Mouse (Mus musculus): Measurements from ENCODE around the gene Ppme1. TPM values are rescaled to one million over a fixed set of nuclear protein-coding genes. Genes with fewer than 3 reads are reported as not detected.

The Ppme1 gene
- polyA plus RNA-seq, 1 experiment from 2014 or later: 170 TPM

GRCm38 (mm10) chr7:100317534-100317933 lies 54.6 kb downstream of the Ppme1 start:
- no peaks in the 10 kb centered on the region for H3K4me1 ChIP-seq (replicated peaks)
- no peak overlapping the region for H3K27ac ChIP-seq (replicated peaks)
- no peak overlapping the region for H3K4me3 ChIP-seq
- no peaks in the 10 kb centered on the region for H3K36me3 ChIP-seq
- no peak overlapping the region for H3K4me2 ChIP-seq
- H3K9me3 ChIP-seq: no peaks in the 10 kb centered on the region
- no peaks in the 10 kb centered on the region for H3K27me3 ChIP-seq
- no peak for ATAC-seq (ENCODE audit: low FRiP score, low read depth)
- 97% methylated on average over 5 of the region's 5 CpGs for WGBS
- no peak overlapping the region for H3K9ac ChIP-seq

- Histone ChIP-seq H3K36me3 (no peaks in the 10 kb centered on the region), H3K27me3 (no peaks in the 10 kb centered on the region), H3K4me1 (replicated peaks) (no peaks in the 10 kb centered on the region), H3K4me2 (no peak overlapping the region), H3K9ac (no peak overlapping the region), H3K9me3 (no peaks in the 10 kb centered on the region), H3K27ac (replicated peaks) (no peak overlapping the region), H3K4me3 (no peak overlapping the region)
- no peak for ATAC-seq (ENCODE audit: low FRiP score, low read depth)
- WGBS: 96% methylated on average over 8 of the region's 8 CpGs
These were observed 55.2 kb downstream of the Ppme1 start for GRCm38 (mm10) chr7:100316924-100317323.

GRCm38 (mm10) chr7:100312716-100313115 lies 59.4 kb downstream of the Ppme1 start:
- Histone ChIP-seq H3K27ac (replicated peaks) (no peak overlapping the region), H3K9ac (no peak overlapping the region), H3K27me3 (no peaks in the 10 kb centered on the region), H3K36me3 (no peaks in the 10 kb centered on the region), H3K4me2 (no peak overlapping the region), H3K4me3 (no peak overlapping the region), H3K4me1 (replicated peaks) (peaks cover 34% of the 10 kb centered on the region), H3K9me3 (no peaks in the 10 kb centered on the region)
- 91% methylated on average over 4 of the region's 4 CpGs for WGBS
- no peak for ATAC-seq (ENCODE audit: low FRiP score, low read depth)

DNA sequence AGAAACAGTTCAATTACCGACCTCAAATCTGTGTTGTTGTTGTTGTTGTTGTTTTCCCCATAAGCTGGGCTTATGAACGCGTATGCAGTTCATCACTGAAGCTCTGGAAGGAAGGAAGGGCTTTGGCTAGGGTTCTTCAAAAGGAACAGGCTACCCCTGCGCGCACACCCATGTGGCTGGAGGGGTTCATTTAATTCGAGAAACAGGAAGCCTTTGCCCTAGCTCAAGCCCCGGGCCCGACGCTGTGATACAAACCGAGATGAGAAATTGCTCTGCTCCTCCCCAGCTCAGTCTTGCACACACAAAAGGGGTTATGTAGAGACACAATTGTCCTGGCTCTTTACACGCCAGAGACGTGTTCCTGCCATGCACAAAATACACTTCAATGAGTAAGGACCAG lies 61.8 kb downstream of the Ppme1 start:
- peaks cover 42% of the 10 kb centered on the region for H3K4me1 ChIP-seq (replicated peaks)
- H3K9ac ChIP-seq: no peak overlapping the region
- no peak overlapping the region for H3K4me2 ChIP-seq
- peak overlapping the region; percentile 73 for H3K27ac ChIP-seq (replicated peaks)
- 66% methylated on average over 12 of the region's 12 CpGs for WGBS
- H3K36me3 ChIP-seq: no peaks in the 10 kb centered on the region
- H3K4me3 ChIP-seq: no peak overlapping the region
- no peak for ATAC-seq (ENCODE audit: low FRiP score, low read depth)
- H3K9me3 ChIP-seq: no peaks in the 10 kb centered on the region
- no peaks in the 10 kb centered on the region for H3K27me3 ChIP-seq

GRCm38 (mm10) chr7:100309679-100310078 lies 62.4 kb downstream of the Ppme1 start:
- no peak for ATAC-seq (ENCODE audit: low FRiP score, low read depth)
- H3K4me3 ChIP-seq: no peak overlapping the region
- H3K9me3 ChIP-seq: no peaks in the 10 kb centered on the region
- no peak overlapping the region for H3K9ac ChIP-seq
- peaks cover 42% of the 10 kb centered on the region for H3K4me1 ChIP-seq (replicated peaks)
- H3K4me2 ChIP-seq: no peak overlapping the region
- peak overlapping the region; percentile 73 for H3K27ac ChIP-seq (replicated peaks)
- H3K27me3 ChIP-seq: no peaks in the 10 kb centered on the region
- WGBS: 29% methylated on average over 6 of the region's 6 CpGs
- H3K36me3 ChIP-seq: no peaks in the 10 kb centered on the region

GRCm38 (mm10) chr7:100309216-100309615 lies 62.9 kb downstream of the Ppme1 start:
- no peak overlapping the region for H3K4me3 ChIP-seq
- H3K9ac ChIP-seq: no peak overlapping the region
- no peaks in the 10 kb centered on the region for H3K27me3 ChIP-seq
- H3K9me3 ChIP-seq: no peaks in the 10 kb centered on the region
- ATAC-seq (ENCODE audit: low FRiP score, low read depth): 0 out of 2 replicates have a peak, but pooled peaks have one; percentile 29
- 29% methylated on average over 1 of the region's 1 CpGs for WGBS
- peak overlapping the region; percentile 73 for H3K27ac ChIP-seq (replicated peaks)
- H3K4me2 ChIP-seq: no peak overlapping the region
- peaks cover 42% of the 10 kb centered on the region for H3K4me1 ChIP-seq (replicated peaks)
- H3K36me3 ChIP-seq: no peaks in the 10 kb centered on the region

GRCm38 (mm10) chr7:100307872-100308653 lies 64.0 kb downstream of the Ppme1 start:
- no peaks in the 10 kb centered on the region for H3K36me3 ChIP-seq
- 42% methylated on average over 6 of the region's 6 CpGs for WGBS
- H3K4me2 ChIP-seq: no peak overlapping the region
- H3K27me3 ChIP-seq: no peaks in the 10 kb centered on the region
- H3K27ac ChIP-seq (replicated peaks): peak overlapping the region; percentile 80
- no peaks in the 10 kb centered on the region for H3K9me3 ChIP-seq
- H3K9ac ChIP-seq: no peak overlapping the region
- peaks cover 42% of the 10 kb centered on the region for H3K4me1 ChIP-seq (replicated peaks)
- peak; percentile 90 for ATAC-seq (ENCODE audit: low FRiP score, low read depth)
- no peak overlapping the region for H3K4me3 ChIP-seq

GRCm38 (mm10) chr7:100305894-100306293 lies 66.2 kb downstream of the Ppme1 start:
- H3K9ac ChIP-seq: no peak overlapping the region
- peaks cover 39% of the 10 kb centered on the region for H3K4me1 ChIP-seq (replicated peaks)
- no peak for ATAC-seq (ENCODE audit: low FRiP score, low read depth)
- no peak overlapping the region for H3K4me2 ChIP-seq
- H3K36me3 ChIP-seq: no peaks in the 10 kb centered on the region
- no peak overlapping the region for H3K27ac ChIP-seq (replicated peaks)
- no peaks in the 10 kb centered on the region for H3K27me3 ChIP-seq
- 94% methylated on average over 9 of the region's 9 CpGs for WGBS
- no peak overlapping the region for H3K4me3 ChIP-seq
- no peaks in the 10 kb centered on the region for H3K9me3 ChIP-seq

- no peaks in the 10 kb centered on the region for H3K9me3 ChIP-seq
- peaks cover 4% of the 10 kb centered on the region for H3K4me1 ChIP-seq (replicated peaks)
- H3K4me3 ChIP-seq: no peak overlapping the region
- WGBS: 66% methylated on average over 4 of the region's 4 CpGs
- H3K9ac ChIP-seq: no peak overlapping the region
- no peak overlapping the region for H3K4me2 ChIP-seq
- H3K27me3 ChIP-seq: no peaks in the 10 kb centered on the region
- H3K36me3 ChIP-seq: no peaks in the 10 kb centered on the region
- no peak for ATAC-seq (ENCODE audit: low FRiP score, low read depth)
- no peak overlapping the region for H3K27ac ChIP-seq (replicated peaks)
These were observed 69.8 kb downstream of the Ppme1 start for GRCm38 (mm10) chr7:100302316-100302715.

- ATAC-seq (ENCODE audit: low FRiP score, low read depth): no peak
- Histone ChIP-seq H3K36me3 (no peaks in the 10 kb centered on the region), H3K4me1 (replicated peaks) (no peaks in the 10 kb centered on the region), H3K4me2 (no peak overlapping the region), H3K9me3 (no peaks in the 10 kb centered on the region), H3K9ac (no peak overlapping the region), H3K4me3 (no peak overlapping the region), H3K27me3 (no peaks in the 10 kb centered on the region), H3K27ac (replicated peaks) (no peak overlapping the region)
- 81% methylated on average over 3 of the region's 3 CpGs for WGBS
These were observed 70.7 kb downstream of the Ppme1 start for GRCm38 (mm10) chr7:100301390-100301789.

DNA sequence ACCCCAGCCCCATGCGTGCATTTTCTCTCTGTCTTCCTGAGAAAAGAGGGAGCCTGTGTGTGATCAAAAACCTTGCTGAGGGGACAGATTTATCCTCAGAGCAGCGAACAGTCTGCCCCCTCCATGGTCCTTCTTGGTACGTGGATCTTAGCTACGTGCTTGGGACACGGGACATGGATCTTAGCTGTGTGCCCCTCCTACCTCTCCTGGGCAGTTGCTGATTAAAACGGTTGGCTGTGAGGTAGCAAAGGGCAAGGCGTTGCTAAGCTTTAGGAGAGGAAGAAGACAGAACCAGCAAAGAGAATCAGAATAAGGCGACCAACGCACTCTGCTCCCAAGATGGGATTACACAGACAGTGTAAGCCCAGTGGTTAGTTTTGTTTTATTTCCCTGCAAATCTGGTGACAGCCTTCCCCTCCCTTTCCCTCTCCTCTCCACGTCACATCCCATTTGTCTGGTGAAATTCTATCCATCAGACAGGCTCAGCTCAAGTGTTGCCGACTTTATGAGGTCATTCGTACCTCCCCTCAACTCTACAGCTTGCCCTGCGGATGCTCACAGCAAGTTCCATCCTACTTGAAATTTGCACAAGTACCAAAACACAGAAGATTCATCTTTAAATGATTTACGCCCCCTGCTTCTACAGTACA lies 73.1 kb downstream of the Ppme1 start:
- Histone ChIP-seq H3K27me3 (no peaks in the 10 kb centered on the region), H3K36me3 (no peaks in the 10 kb centered on the region), H3K4me3 (no peak overlapping the region), H3K9me3 (no peaks in the 10 kb centered on the region), H3K4me1 (replicated peaks) (peaks cover 4% of the 10 kb centered on the region; the same call in 1 of the 2 replicates), H3K4me2 (no peak overlapping the region), H3K9ac (no peak overlapping the region), H3K27ac (replicated peaks) (no peak overlapping the region)
- no peak for ATAC-seq (ENCODE audit: low FRiP score, low read depth)
- 80% methylated on average over 14 of the region's 14 CpGs for WGBS

DNA sequence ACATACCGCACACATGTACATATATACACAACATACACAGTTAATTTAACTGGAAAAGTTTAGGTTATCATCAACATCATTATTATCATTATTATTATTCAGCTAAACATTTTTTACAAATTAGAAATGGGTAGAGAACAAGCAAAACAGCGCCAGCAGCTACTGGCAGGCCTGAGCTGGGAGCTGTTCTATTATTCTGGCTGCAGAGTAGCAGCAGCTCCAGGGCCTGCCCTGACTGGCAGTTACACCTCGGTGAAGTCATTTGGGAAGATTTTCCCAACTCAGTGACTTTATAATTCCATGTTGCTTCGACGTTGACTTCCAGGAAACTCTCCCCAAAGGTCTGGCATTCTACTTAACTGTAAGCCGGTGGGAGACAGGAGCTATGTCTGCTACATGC lies 75.4 kb downstream of the Ppme1 start:
- Histone ChIP-seq H3K9ac (no peak overlapping the region), H3K4me1 (replicated peaks) (peaks cover 4% of the 10 kb centered on the region; the same call in 1 of the 2 replicates), H3K36me3 (no peaks in the 10 kb centered on the region), H3K27me3 (no peaks in the 10 kb centered on the region), H3K9me3 (no peaks in the 10 kb centered on the region), H3K4me2 (no peak overlapping the region), H3K27ac (replicated peaks) (no peak overlapping the region), H3K4me3 (no peak overlapping the region)
- no peak for ATAC-seq (ENCODE audit: low FRiP score, low read depth)
- 85% methylated on average over 6 of the region's 6 CpGs for WGBS

All from hindbrain, embryonic 15.5 days (tissue).